In genomic region chr7:132759926-132760325, GRCm38 (mm10) we compare ENCODE assay signal across 13 mouse cellular contexts. TPM values are rescaled to one million over a fixed set of nuclear protein-coding genes. Genes with fewer than 3 reads are reported as not detected.
DNase-seq lines count a peak whose midpoint lies in the region; ATAC-seq lines count a peak whose summit lies in the region.
"Had no signal": no experiment of that assay in that cellular context is flagged by ENCODE, and none has a peak within 500 bp of the region (broad histone marks: within the 10 kb centered on the region; RNA-seq: fewer than 3 reads in every experiment).

No protein-coding gene starts in this region.

- no peak for ATAC-seq in midbrain, embryonic 12.5 days (ENCODE audit: low FRiP score, low read depth)
- ATAC-seq in midbrain, embryonic 14.5 days (ENCODE audit: low FRiP score, low TSS enrichment): no peak
- ATAC-seq in forebrain, embryonic 12.5 days (ENCODE audit: low FRiP score): no peak
- peak; percentile 43; the same call in 1 of the 2 replicates for ATAC-seq in hindbrain, embryonic 15.5 days (ENCODE audit: low FRiP score, low read depth)
- ATAC-seq in neural tube, embryonic 15.5 days (ENCODE audit: low FRiP score): no peak
- ATAC-seq: intestine, postnatal 0 days had no signal

- no peak overlapping the region for H3K9ac ChIP-seq in midbrain, embryonic 12.5 days (replicated peaks)
- H3K9ac ChIP-seq in midbrain, embryonic 14.5 days (replicated peaks; ENCODE audit: low read length): no peak overlapping the region
- no peak overlapping the region for H3K9ac ChIP-seq in forebrain, embryonic 12.5 days
- H3K9ac ChIP-seq in hindbrain, embryonic 15.5 days: no peak overlapping the region
- no peak overlapping the region for H3K9ac ChIP-seq in neural tube, embryonic 15.5 days (replicated peaks)
- H3K9ac ChIP-seq: liver, embryonic 14.5 days had no signal

- H3K36me3 ChIP-seq in midbrain, embryonic 12.5 days: peaks cover 40% of the 10 kb centered on the region
- peaks cover 21% of the 10 kb centered on the region; the same call in 1 of the 2 replicates for H3K36me3 ChIP-seq in midbrain, embryonic 14.5 days (ENCODE audit: control insufficient read depth, insufficient read depth, low read length)
- peaks cover 58% of the 10 kb centered on the region for H3K36me3 ChIP-seq in forebrain, embryonic 12.5 days (replicated peaks)
- H3K36me3 ChIP-seq in hindbrain, embryonic 15.5 days: no peaks in the 10 kb centered on the region
- peaks cover 27% of the 10 kb centered on the region for H3K36me3 ChIP-seq in neural tube, embryonic 15.5 days

- H3K4me2 ChIP-seq in midbrain, embryonic 12.5 days (replicated peaks): no peak overlapping the region
- no peak overlapping the region for H3K4me2 ChIP-seq in midbrain, embryonic 14.5 days (ENCODE audit: low read length)
- no peak overlapping the region for H3K4me2 ChIP-seq in forebrain, embryonic 12.5 days
- no peak overlapping the region for H3K4me2 ChIP-seq in hindbrain, embryonic 15.5 days
- no peak overlapping the region for H3K4me2 ChIP-seq in neural tube, embryonic 15.5 days

- peak overlapping the region; percentile 43; the same call in 1 of the 2 replicates for H3K27ac ChIP-seq in midbrain, embryonic 12.5 days (replicated peaks)
- no peak overlapping the region for H3K27ac ChIP-seq in midbrain, embryonic 14.5 days (replicated peaks; ENCODE audit: low read depth, low read length)
- H3K27ac ChIP-seq in forebrain, embryonic 12.5 days: peak overlapping the region; percentile 56; the same call in 1 of the 2 replicates
- H3K27ac ChIP-seq in hindbrain, embryonic 15.5 days (replicated peaks): peak overlapping the region; percentile 69
- no peak overlapping the region for H3K27ac ChIP-seq in neural tube, embryonic 15.5 days (replicated peaks)
- H3K27ac ChIP-seq: liver, embryonic 14.5 days had no signal

- H3K4me1 ChIP-seq in midbrain, embryonic 12.5 days: peaks cover 3% of the 10 kb centered on the region
- 0 out of 2 replicates have a peak, but pooled peaks cover 2% of the 10 kb centered on the region for H3K4me1 ChIP-seq in midbrain, embryonic 14.5 days (ENCODE audit: control insufficient read depth, insufficient read depth, low read length)
- peaks cover 8% of the 10 kb centered on the region for H3K4me1 ChIP-seq in forebrain, embryonic 12.5 days
- peaks cover 3% of the 10 kb centered on the region for H3K4me1 ChIP-seq in hindbrain, embryonic 15.5 days (replicated peaks)
- peaks cover 2% of the 10 kb centered on the region for H3K4me1 ChIP-seq in neural tube, embryonic 15.5 days

- DNase-seq in midbrain, embryonic 14.5 days: no peak
- DNase-seq in cerebellum, adult 11-12 months: peak; percentile 87
- DNase-seq in thymus, postnatal 14 days: no peak
- no peak for DNase-seq in heart, adult 18-20 months
- DNase-seq: adrenal gland, adult 2 months; lung, postnatal 36 days; thymus, postnatal 4 days had no signal

- 88% methylated on average over 6 of the region's 6 CpGs for WGBS in midbrain, embryonic 12.5 days
- 71% methylated on average over 6 of the region's 6 CpGs for WGBS in midbrain, embryonic 14.5 days
- WGBS in forebrain, embryonic 12.5 days: 71% methylated on average over 6 of the region's 6 CpGs
- WGBS in hindbrain, embryonic 15.5 days: 60% methylated on average over 6 of the region's 6 CpGs
- 78% methylated on average over 6 of the region's 6 CpGs for WGBS in neural tube, embryonic 15.5 days

- H3K27me3 ChIP-seq in midbrain, embryonic 12.5 days: no peaks in the 10 kb centered on the region
- no peaks in the 10 kb centered on the region for H3K27me3 ChIP-seq in midbrain, embryonic 14.5 days (ENCODE audit: control insufficient read depth, insufficient read depth, low read length)
- no peaks in the 10 kb centered on the region for H3K27me3 ChIP-seq in forebrain, embryonic 12.5 days
- no peaks in the 10 kb centered on the region for H3K27me3 ChIP-seq in hindbrain, embryonic 15.5 days
- no peaks in the 10 kb centered on the region for H3K27me3 ChIP-seq in neural tube, embryonic 15.5 days (replicated peaks)

- no peaks in the 10 kb centered on the region for H3K9me3 ChIP-seq in midbrain, embryonic 12.5 days
- H3K9me3 ChIP-seq in midbrain, embryonic 14.5 days (ENCODE audit: control insufficient read depth, low read length): no peaks in the 10 kb centered on the region
- no peaks in the 10 kb centered on the region for H3K9me3 ChIP-seq in forebrain, embryonic 12.5 days
- no peaks in the 10 kb centered on the region for H3K9me3 ChIP-seq in hindbrain, embryonic 15.5 days
- no peaks in the 10 kb centered on the region for H3K9me3 ChIP-seq in neural tube, embryonic 15.5 days (replicated peaks)

- H3K4me3 ChIP-seq in midbrain, embryonic 12.5 days: no peak overlapping the region
- no peak overlapping the region for H3K4me3 ChIP-seq in midbrain, embryonic 14.5 days (replicated peaks; ENCODE audit: low read depth, low read length)
- no peak overlapping the region for H3K4me3 ChIP-seq in forebrain, embryonic 12.5 days (replicated peaks)
- H3K4me3 ChIP-seq in hindbrain, embryonic 15.5 days: no peak overlapping the region
- no peak overlapping the region for H3K4me3 ChIP-seq in neural tube, embryonic 15.5 days (replicated peaks)

RNA-seq across cellular contexts. Expression of gene Fam53b, which starts 53.8 kb away (rescaled TPM):
- 28.3 and 39.6 TPM in 2 replicates for polyA plus RNA-seq in midbrain, embryonic 12.5 days (2016; fragmentation: Nextera tagmentation; extraction: Ambion mirVana)
- 9.3 and 15.5 TPM in 2 replicates for polyA plus RNA-seq in midbrain, embryonic 14.5 days (2014; fragmentation: Nextera tagmentation; extraction: Ambion mirVana)
- 41.7 and 47.7 TPM in 2 replicates for polyA plus RNA-seq in forebrain, embryonic 12.5 days (2016; fragmentation: Nextera tagmentation; extraction: Ambion mirVana)
- 16.1 and 17.9 TPM in 2 replicates for polyA plus RNA-seq in hindbrain, embryonic 15.5 days (2015; fragmentation: Nextera tagmentation; extraction: Ambion mirVana)
- total RNA-seq in heart, adult 18-20 months (2021): 10 to 100 TPM; 21.3 to 22.5 TPM
- polyA plus RNA-seq in neural tube, embryonic 15.5 days (2015; fragmentation: Nextera tagmentation; extraction: Ambion mirVana): 12.4 and 14.2 TPM in 2 replicates

Comparison
In these comparisons a context has a peak if more than half of its experiments do, and no peak if none do; other contexts are left out.
1. H3K27ac ChIP-seq: peak in midbrain, embryonic 12.5 days (single experiment), forebrain, embryonic 12.5 days (single experiment) and hindbrain, embryonic 15.5 days (single experiment); none in midbrain, embryonic 14.5 days (single experiment) and neural tube, embryonic 15.5 days (single experiment).